Mouse (Mus musculus) gastrocnemius, postnatal 25 days (tissue): ENCODE measurements at regions not wholly inside any gene's neighbourhood (a gene's known extent, or its start where the extent isn't known, plus 50 kb on each side); places are given as distances from the start of the nearest gene placed in this dataset.

Source experiments
- DNase-seq: peaks from one replicate; pipeline ENCODE4 v3.0.0; 2022

- DNase-seq = no peak
Measured at GRCm38 (mm10) chr8:127811338-127811737, 547.1 kb upstream of the Nrp1 start.

GRCm38 (mm10) chr8:127814785-127815523, 543.5 kb upstream of the Nrp1 start:
- no peak for DNase-seq

GRCm38 (mm10) chr8:127820741-127821170, 537.6 kb upstream of the Nrp1 start:
- peak; percentile 36 for DNase-seq

GRCm38 (mm10) chr8:127821646-127822045, 536.8 kb upstream of the Nrp1 start:
- DNase-seq = peak; percentile 27

- DNase-seq = no peak
Measured at GRCm38 (mm10) chr8:127825041-127825440, 533.4 kb upstream of the Nrp1 start.

- DNase-seq = no peak
Measured at GRCm38 (mm10) chr8:127827826-127828225, 530.6 kb upstream of the Nrp1 start.

- DNase-seq = no peak
Measured at GRCm38 (mm10) chr8:127829659-127830058, 528.7 kb upstream of the Nrp1 start.

GRCm38 (mm10) chr8:127834006-127834405, 524.4 kb upstream of the Nrp1 start:
- peak; percentile 40 for DNase-seq

GRCm38 (mm10) chr8:127836410-127837206, 521.8 kb upstream of the Nrp1 start:
- no peak for DNase-seq

GRCm38 (mm10) chr8:127838311-127838710, 520.1 kb upstream of the Nrp1 start:
- peak; percentile 27 for DNase-seq

GRCm38 (mm10) chr8:127847332-127848018, 510.9 kb upstream of the Nrp1 start:
- no peak for DNase-seq

- DNase-seq = peak; percentile 37
Measured at GRCm38 (mm10) chr8:127849926-127850325, 508.5 kb upstream of the Nrp1 start.

GRCm38 (mm10) chr8:127855653-127856300, 502.6 kb upstream of the Nrp1 start:
- DNase-seq = peak; percentile 32

GRCm38 (mm10) chr8:127856351-127857135, 501.9 kb upstream of the Nrp1 start:
- DNase-seq = peak; percentile 21

- DNase-seq = no peak
Measured at GRCm38 (mm10) chr8:127859036-127859435, 499.4 kb upstream of the Nrp1 start.

GRCm38 (mm10) chr8:127860376-127860775, 498.0 kb upstream of the Nrp1 start:
- no peak for DNase-seq

GRCm38 (mm10) chr8:127860891-127861290, 497.5 kb upstream of the Nrp1 start:
- DNase-seq = no peak

GRCm38 (mm10) chr8:127884641-127885040, 473.8 kb upstream of the Nrp1 start:
- DNase-seq = no peak

- no peak for DNase-seq
Measured at GRCm38 (mm10) chr8:127885211-127885610, 473.2 kb upstream of the Nrp1 start.

GRCm38 (mm10) chr8:127885831-127886230, 472.6 kb upstream of the Nrp1 start:
- no peak for DNase-seq

GRCm38 (mm10) chr8:127890729-127891128, 467.7 kb upstream of the Nrp1 start:
- no peak for DNase-seq
